Mouse (Mus musculus): ENCODE measurements at regions not wholly inside any gene's neighbourhood (a gene's known extent, or its start where the extent isn't known, plus 50 kb on each side); places are given as distances from the start of the nearest gene placed in this dataset.

DNA sequence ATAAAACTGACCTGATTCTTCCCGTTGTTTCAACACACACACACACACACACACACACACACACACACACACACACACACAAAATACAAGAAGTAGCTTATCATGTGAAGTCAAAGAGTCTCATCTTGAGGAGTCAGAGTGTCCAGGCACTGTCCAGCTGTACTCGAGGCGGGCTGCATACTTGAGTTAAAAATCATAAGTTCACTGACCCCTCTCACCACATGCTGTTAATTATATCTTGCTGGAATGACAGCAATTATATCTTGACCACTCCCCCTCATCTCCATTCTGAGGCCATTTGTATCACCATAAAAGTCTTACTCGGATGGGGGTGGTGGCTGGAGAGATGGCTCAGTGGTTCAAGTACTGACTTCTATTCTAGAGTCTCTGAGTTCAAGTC is 58.5 kb upstream of the P3h2 start:
- no peak overlapping the region for H3K4me3 ChIP-seq
- H3K4me1 ChIP-seq: no peaks in the 10 kb centered on the region
- H3K9ac ChIP-seq: no peak overlapping the region
- WGBS: 44% methylated on average over 4 of the region's 4 CpGs
- no peaks in the 10 kb centered on the region for H3K27me3 ChIP-seq
- H3K27ac ChIP-seq: no peak overlapping the region
- no peak overlapping the region for H3K4me2 ChIP-seq (replicated peaks)
- ATAC-seq (ENCODE audit: insufficient number of reproducible peaks, insufficient read depth, low FRiP score, low TSS enrichment): no peak
- H3K9me3 ChIP-seq: no peaks in the 10 kb centered on the region
- H3K36me3 ChIP-seq: no peaks in the 10 kb centered on the region

DNA sequence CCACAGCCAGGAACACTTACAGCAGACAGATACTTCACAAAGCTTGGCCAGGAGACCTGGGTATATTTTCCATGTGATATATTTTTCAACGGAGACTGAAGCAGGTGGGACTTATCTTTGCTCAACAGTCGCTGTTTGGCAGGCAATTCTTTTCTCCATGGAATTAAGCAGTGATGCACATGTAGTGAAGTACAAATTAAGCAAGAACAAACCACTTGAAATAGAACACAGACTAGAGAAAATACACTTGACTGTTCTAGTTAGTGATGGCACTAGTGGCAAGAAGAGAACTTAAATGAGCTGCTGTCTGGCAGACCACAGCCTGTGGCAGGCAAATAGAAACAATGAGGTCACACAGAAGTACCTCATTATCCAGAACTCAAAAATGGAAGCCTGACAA is 57.8 kb upstream of the P3h2 start:
- WGBS: 83% methylated on average over 2 of the region's 2 CpGs
- Histone ChIP-seq H3K4me1 (no peaks in the 10 kb centered on the region), H3K9ac (no peak overlapping the region), H3K4me3 (no peak overlapping the region), H3K36me3 (no peaks in the 10 kb centered on the region), H3K27ac (no peak overlapping the region), H3K9me3 (no peaks in the 10 kb centered on the region), H3K4me2 (replicated peaks) (no peak overlapping the region), H3K27me3 (no peaks in the 10 kb centered on the region)
- ATAC-seq (ENCODE audit: insufficient number of reproducible peaks, insufficient read depth, low FRiP score, low TSS enrichment): no peak

GRCm38 (mm10) chr16:26157606-26158005 is 52.0 kb upstream of the P3h2 start:
- ATAC-seq (ENCODE audit: insufficient number of reproducible peaks, insufficient read depth, low FRiP score, low TSS enrichment): no peak
- WGBS: 42% methylated on average over 5 of the region's 5 CpGs

More at GRCm38 (mm10) chr16:26157606-26158005, 52.0 kb upstream of the P3h2 start:
- H3K4me3 ChIP-seq: no peak overlapping the region
- H3K27me3 ChIP-seq: no peaks in the 10 kb centered on the region
- H3K9me3 ChIP-seq: no peaks in the 10 kb centered on the region
- H3K9ac ChIP-seq: no peak overlapping the region
- no peaks in the 10 kb centered on the region for H3K4me1 ChIP-seq
- H3K36me3 ChIP-seq: no peaks in the 10 kb centered on the region
- no peak overlapping the region for H3K27ac ChIP-seq
- H3K4me2 ChIP-seq (replicated peaks): no peak overlapping the region

All from embryonic facial prominence, embryonic 12.5 days (tissue).